Mouse (Mus musculus) ovary, adult 18-20 months (tissue): ENCODE measurements around the gene Prcp.
"Not testable (repeated sequence)": the region's sequence is repeated elsewhere in the genome, so short reads cannot be mapped to it uniquely, and the experiment has no call there.

Experiments
- DNase-seq: peaks from one replicate; pipeline ENCODE4 v3.0.0; 2022; ENCODE audit warnings: low spot score, mixed read lengths

The Prcp gene

GRCm38 (mm10) chr7:92978720-92979119, 104.5 kb downstream of the Prcp start:
- not testable (repeated sequence) for DNase-seq

DNA sequence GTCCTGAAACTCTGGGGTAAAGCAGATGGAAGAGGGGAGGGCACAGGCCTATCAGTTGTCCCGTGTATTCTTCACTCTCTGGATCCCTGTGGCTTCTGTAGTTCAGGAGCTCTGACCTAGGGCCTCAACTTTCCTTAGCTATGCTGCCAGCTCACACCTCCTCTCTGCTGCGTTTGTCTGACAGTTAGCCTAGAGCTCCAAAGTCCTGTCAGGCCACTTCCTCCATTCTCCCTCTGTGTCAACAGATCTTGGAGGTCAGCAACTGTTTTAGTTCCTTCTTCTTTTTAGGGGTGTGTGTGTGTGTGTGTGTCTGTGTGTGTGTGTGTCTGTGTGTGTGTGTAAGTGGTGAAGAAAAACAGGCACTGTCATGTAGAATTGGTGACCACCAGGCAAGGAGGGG, 106.5 kb downstream of the Prcp start:
- DNase-seq, result no peak

GRCm38 (mm10) chr7:92981864-92982263, 107.6 kb downstream of the Prcp start:
- no peak for DNase-seq
